Mouse (Mus musculus) olfactory bulb, adult 2 months (tissue): ENCODE measurements around the gene Tcte2.

Source experiments
- CTCF ChIP-seq: fragments of 200-500 bp; IDR thresholded peaks from 2 replicates; pipeline ENCODE4 v1.5.1; 2012; ENCODE audit warnings: low read depth, mild to moderate bottlenecking, low read length, moderate library complexity; ENCODE audit not compliant: insufficient read depth
- POLR2A ChIP-seq: fragments of 200-500 bp; IDR thresholded peaks from 2 replicates; pipeline ENCODE4 v1.6.1; 2012; ENCODE audit warnings: mild to moderate bottlenecking, low read depth, low read length, moderate library complexity; ENCODE audit not compliant: insufficient read depth

DNA sequence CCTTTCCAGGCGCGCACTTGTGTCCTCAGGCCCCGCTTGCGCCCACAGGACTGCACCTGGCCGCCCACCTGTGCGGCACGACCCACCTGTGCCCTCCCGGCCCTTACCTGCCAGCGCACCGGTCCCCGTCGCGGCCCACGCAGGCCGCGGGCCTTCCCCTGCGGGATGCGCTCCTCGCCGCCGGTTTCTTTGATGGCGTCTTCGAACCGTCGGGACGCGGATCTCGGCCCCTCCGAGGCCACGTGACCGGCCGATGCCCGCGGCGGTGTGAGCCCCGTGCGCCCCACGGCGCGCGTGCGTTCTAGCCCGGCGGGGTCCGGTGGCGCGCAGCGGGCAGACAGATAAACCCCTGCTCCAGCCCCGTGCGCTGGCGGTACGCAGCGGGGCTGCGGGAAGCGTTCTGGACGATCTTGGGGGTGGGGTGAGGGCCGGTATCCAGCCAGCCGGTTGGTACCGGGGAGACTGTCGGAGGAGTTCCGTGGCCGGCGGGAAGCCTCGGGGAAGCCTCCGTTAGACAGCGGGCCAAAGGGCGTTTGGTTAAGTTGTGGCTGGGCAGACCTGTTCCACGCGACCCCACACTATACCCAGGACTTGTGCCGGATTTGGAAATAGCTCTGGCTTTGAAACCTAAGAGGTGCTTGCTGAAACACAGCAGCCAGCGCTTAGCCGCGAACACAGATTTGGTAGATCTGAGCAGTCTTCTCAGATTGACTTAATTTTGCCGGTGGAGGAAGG lies at the start of gene Tcte2:
- TF ChIP-seq POLR2A (no peak), CTCF (no peak)
